Mouse (Mus musculus): ENCODE measurements at regions not wholly inside any gene's neighbourhood (a gene's known extent, or its start where the extent isn't known, plus 50 kb on each side); places are given as distances from the start of the nearest gene placed in this dataset.
A peak's percentile ranks its signal among the peaks of the same experiment; 100 is the strongest.

DNA sequence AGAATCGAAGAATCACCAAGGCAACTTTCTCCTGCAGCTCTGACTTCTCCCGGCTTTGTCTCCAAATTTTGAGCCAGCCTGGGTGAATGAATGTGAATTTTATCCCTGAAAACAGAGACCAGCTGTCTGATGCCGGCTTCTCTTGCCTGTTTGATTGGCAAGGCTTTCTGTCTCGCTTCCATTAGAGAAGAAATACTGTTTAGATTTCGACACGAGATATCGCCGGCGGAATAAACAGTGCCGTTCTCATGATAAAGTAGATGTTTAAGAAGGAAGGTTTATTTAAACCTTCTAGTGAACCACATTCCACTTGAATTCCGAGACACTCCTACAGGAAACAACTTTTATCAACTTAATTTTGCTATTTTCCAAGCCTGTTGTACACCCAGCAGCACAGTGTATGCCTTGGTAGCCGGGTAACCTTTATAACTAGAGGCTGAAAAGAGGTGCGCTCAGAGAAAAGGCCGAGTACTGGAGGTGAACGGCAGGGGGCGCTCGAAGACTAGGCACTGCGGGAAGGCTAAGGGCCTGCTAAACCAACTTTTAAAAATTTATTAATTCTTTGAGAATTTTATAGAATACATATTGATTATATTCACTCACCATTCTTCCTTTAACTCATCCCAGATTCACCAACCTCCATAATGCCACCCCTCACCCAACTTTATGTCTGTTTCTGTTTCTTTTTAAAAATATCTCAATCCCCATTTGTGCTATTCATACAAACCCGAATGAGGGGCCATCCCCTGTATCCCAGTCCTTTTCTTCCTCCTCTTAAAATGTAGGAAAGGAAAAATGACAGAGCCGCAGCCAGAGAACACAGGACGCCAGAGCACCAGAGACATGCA, 227.2 kb downstream of the Slc30a10 start:
- peak; percentile 73 for DNase-seq (ENCODE audit: extremely low spot score, low spot score)
- Histone ChIP-seq H3K27ac (no peak overlapping the region), H3K9me3 (no peaks in the 10 kb centered on the region), H3K4me3 (no peak overlapping the region), H3K4me1 (no peaks in the 10 kb centered on the region), H3K36me3 (replicated peaks) (no peaks in the 10 kb centered on the region), H3K27me3 (ENCODE audit: poor library complexity, severe bottlenecking) (no peaks in the 10 kb centered on the region)
- WGBS = 52% methylated on average over 21 of the region's 21 CpGs

DNA sequence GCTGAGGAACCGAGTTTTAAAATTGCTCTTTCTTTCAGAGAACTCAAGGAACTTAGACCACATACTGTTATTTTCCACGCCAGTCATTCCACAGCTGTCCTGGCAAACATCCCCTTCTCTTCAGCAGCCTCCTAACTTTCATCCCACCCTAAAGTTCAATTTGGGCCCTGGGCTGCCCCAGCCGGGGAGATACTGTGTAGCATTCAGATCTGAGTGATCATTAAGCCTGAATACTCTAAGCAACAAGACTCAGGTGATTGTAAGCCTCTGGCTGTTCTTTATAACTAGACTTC, 227.8 kb downstream of the Slc30a10 start:
- no peak overlapping the region for H3K4me3 ChIP-seq
- no peaks in the 10 kb centered on the region for H3K36me3 ChIP-seq (replicated peaks)
- H3K27ac ChIP-seq = no peak overlapping the region
- 74% methylated on average over 3 of the region's 3 CpGs for WGBS
- no peaks in the 10 kb centered on the region for H3K4me1 ChIP-seq
- H3K9me3 ChIP-seq = no peaks in the 10 kb centered on the region
- H3K27me3 ChIP-seq (ENCODE audit: poor library complexity, severe bottlenecking) = no peaks in the 10 kb centered on the region
- DNase-seq (ENCODE audit: extremely low spot score, low spot score) = no peak

- DNase-seq (ENCODE audit: extremely low spot score, low spot score) = no peak
- Histone ChIP-seq H3K36me3 (replicated peaks) (no peaks in the 10 kb centered on the region), H3K4me1 (no peaks in the 10 kb centered on the region), H3K9me3 (no peaks in the 10 kb centered on the region), H3K27me3 (ENCODE audit: poor library complexity, severe bottlenecking) (no peaks in the 10 kb centered on the region), H3K4me3 (no peak overlapping the region), H3K27ac (no peak overlapping the region)
- 82% methylated on average over 9 of the region's 9 CpGs for WGBS
Measured at GRCm38 (mm10) chr1:185684638-185685037, 230.0 kb downstream of the Slc30a10 start.

- Histone ChIP-seq H3K27me3 (ENCODE audit: poor library complexity, severe bottlenecking) (no peaks in the 10 kb centered on the region), H3K27ac (no peak overlapping the region), H3K9me3 (no peaks in the 10 kb centered on the region), H3K4me3 (no peak overlapping the region), H3K4me1 (no peaks in the 10 kb centered on the region), H3K36me3 (replicated peaks) (no peaks in the 10 kb centered on the region)
- DNase-seq (ENCODE audit: extremely low spot score, low spot score) = no peak
- WGBS = 94% methylated on average over 10 of the region's 10 CpGs
Measured at GRCm38 (mm10) chr1:185688506-185688905, 233.9 kb downstream of the Slc30a10 start.

GRCm38 (mm10) chr1:185695394-185695793, 240.7 kb downstream of the Slc30a10 start:
- Histone ChIP-seq H3K36me3 (replicated peaks) (no peaks in the 10 kb centered on the region), H3K4me1 (no peaks in the 10 kb centered on the region), H3K4me3 (no peak overlapping the region), H3K27me3 (ENCODE audit: poor library complexity, severe bottlenecking) (no peaks in the 10 kb centered on the region), H3K9me3 (no peaks in the 10 kb centered on the region), H3K27ac (no peak overlapping the region)
- DNase-seq (ENCODE audit: extremely low spot score, low spot score) = no peak
- WGBS = 95% methylated on average over 2 of the region's 2 CpGs

DNA sequence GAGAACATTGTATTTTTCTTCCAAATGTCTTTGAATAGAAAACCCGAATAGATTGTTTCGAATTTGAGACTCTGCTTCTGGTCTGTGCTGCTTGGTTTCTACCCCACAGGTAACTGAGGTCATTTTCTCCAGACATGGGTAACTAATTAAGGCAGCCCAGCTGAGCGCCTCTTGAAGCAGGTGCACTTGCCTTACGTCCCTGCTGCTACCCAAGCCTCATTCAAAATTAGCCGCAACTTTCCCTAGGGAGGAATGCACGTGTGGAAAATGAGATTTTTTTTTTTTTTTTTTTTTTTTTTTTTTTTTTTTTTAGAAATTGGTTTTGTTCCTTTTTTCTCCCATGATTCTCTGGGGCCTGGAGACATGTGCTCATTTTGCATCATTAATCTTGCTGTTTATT, 245.1 kb downstream of the Slc30a10 start:
- Histone ChIP-seq H3K27me3 (ENCODE audit: poor library complexity, severe bottlenecking) (no peaks in the 10 kb centered on the region), H3K4me1 (no peaks in the 10 kb centered on the region), H3K27ac (no peak overlapping the region), H3K36me3 (replicated peaks) (no peaks in the 10 kb centered on the region), H3K9me3 (no peaks in the 10 kb centered on the region), H3K4me3 (no peak overlapping the region)
- DNase-seq (ENCODE audit: extremely low spot score, low spot score) = no peak
- WGBS = 87% methylated on average over 6 of the region's 6 CpGs

DNA sequence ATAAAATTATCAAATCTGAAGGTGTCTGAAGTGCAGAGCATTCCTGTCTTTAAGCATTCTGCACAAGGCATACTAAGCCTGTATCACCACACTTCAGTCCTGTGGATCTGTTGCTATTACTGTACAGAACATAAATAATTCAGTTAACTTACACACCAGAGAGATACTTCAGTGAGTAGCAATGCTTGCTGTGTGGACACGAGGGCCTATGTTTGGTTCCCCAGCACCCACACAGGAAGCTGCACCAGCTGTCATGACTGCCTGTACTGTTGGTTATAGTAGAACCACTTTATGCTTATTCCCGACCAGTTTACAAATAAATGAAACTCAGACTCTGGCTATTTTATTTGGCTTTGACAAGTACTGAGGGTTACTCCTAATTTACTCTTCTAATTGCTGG, 271.7 kb downstream of the Slc30a10 start:
- no peaks in the 10 kb centered on the region for H3K36me3 ChIP-seq (replicated peaks)
- peaks cover 18% of the 10 kb centered on the region for H3K4me1 ChIP-seq
- H3K9me3 ChIP-seq = no peaks in the 10 kb centered on the region
- 81% methylated on average over 2 of the region's 2 CpGs for WGBS
- no peak for DNase-seq (ENCODE audit: extremely low spot score, low spot score)
- H3K27ac ChIP-seq = no peak overlapping the region
- no peaks in the 10 kb centered on the region; the same call in 1 of the 2 replicates for H3K27me3 ChIP-seq (ENCODE audit: poor library complexity, severe bottlenecking)
- H3K4me3 ChIP-seq = no peak overlapping the region

DNA sequence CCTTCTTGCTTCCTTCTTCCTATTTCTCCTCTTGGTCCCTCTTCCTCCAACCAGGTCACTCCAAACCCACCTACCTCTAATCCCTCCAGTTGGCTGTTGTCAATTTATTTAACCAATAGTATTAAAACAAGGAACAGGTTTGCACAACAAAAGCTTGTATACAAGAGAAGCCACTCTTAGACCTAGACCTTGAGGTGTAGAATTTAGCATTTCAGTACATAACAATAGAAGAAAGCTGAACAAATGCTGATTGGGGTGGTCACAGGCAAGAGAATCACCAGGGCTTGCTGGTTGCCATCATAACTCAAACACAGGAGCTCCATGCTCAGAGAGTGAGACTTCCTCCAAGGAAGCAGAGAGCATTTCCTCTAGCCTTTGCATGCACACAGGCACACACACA, 272.2 kb downstream of the Slc30a10 start:
- H3K9me3 ChIP-seq = no peaks in the 10 kb centered on the region
- H3K27ac ChIP-seq = no peak overlapping the region
- DNase-seq (ENCODE audit: extremely low spot score, low spot score) = no peak
- H3K4me3 ChIP-seq = no peak overlapping the region
- H3K27me3 ChIP-seq (ENCODE audit: poor library complexity, severe bottlenecking) = no peaks in the 10 kb centered on the region; the same call in 1 of the 2 replicates
- H3K4me1 ChIP-seq = peaks cover 19% of the 10 kb centered on the region
- H3K36me3 ChIP-seq (replicated peaks) = no peaks in the 10 kb centered on the region

DNA sequence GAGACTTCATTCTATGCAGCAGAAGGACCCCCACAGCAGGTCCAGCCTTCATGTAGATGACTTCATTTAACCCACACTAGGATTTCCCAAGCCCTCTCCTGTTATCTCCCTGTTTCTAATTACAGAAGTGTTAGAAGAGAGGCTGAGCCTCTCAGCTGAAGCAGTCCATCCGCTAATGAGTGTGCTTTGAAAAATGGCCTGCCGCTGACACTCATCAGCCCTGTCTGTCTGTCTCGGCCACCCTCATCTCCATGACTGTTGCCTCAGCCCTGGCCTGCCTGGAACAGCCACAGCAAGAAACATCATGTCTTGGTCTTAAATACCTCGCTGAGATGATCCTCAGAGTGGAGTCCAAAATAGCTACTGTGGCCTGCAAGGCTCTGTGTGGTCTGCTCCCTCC, 273.1 kb downstream of the Slc30a10 start:
- Histone ChIP-seq H3K27ac (no peak overlapping the region), H3K27me3 (ENCODE audit: poor library complexity, severe bottlenecking) (no peaks in the 10 kb centered on the region; the same call in 1 of the 2 replicates), H3K9me3 (no peaks in the 10 kb centered on the region), H3K36me3 (replicated peaks) (no peaks in the 10 kb centered on the region), H3K4me3 (no peak overlapping the region), H3K4me1 (peaks cover 19% of the 10 kb centered on the region)
- no peak for DNase-seq (ENCODE audit: extremely low spot score, low spot score)
- 58% methylated on average over 4 of the region's 4 CpGs for WGBS

GRCm38 (mm10) chr1:185728406-185728805, 273.8 kb downstream of the Slc30a10 start:
- 76% methylated on average over 3 of the region's 3 CpGs for WGBS
- Histone ChIP-seq H3K27ac (no peak overlapping the region), H3K27me3 (ENCODE audit: poor library complexity, severe bottlenecking) (no peaks in the 10 kb centered on the region; the same call in 1 of the 2 replicates), H3K4me3 (no peak overlapping the region), H3K9me3 (no peaks in the 10 kb centered on the region), H3K36me3 (replicated peaks) (no peaks in the 10 kb centered on the region), H3K4me1 (peaks cover 19% of the 10 kb centered on the region)
- DNase-seq (ENCODE audit: extremely low spot score, low spot score) = no peak

DNA sequence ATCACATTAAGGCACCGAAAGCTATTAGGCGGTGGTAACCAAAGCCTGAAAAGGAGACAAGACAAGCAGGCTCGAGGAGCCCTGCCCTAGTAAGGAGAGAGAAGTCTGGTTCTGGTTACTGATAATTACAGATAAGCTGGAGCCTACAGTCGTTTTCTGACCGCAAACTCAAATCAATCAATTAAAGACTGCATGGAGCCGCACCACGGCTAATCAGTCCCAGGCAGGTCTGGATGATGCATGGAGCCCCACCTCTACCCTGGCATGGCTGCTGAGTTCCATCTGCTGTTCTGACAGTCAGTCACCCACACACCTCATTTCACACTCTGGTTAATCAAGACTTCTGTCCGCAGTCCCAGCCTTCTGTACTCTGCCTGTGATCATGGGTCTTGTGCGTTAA, 276.4 kb downstream of the Slc30a10 start:
- Histone ChIP-seq H3K9me3 (no peaks in the 10 kb centered on the region), H3K36me3 (replicated peaks) (no peaks in the 10 kb centered on the region), H3K4me3 (no peak overlapping the region), H3K27me3 (ENCODE audit: poor library complexity, severe bottlenecking) (no peaks in the 10 kb centered on the region; the same call in 1 of the 2 replicates), H3K4me1 (peaks cover 19% of the 10 kb centered on the region), H3K27ac (no peak overlapping the region)
- WGBS = 62% methylated on average over 9 of the region's 9 CpGs
- DNase-seq (ENCODE audit: extremely low spot score, low spot score) = no peak

DNA sequence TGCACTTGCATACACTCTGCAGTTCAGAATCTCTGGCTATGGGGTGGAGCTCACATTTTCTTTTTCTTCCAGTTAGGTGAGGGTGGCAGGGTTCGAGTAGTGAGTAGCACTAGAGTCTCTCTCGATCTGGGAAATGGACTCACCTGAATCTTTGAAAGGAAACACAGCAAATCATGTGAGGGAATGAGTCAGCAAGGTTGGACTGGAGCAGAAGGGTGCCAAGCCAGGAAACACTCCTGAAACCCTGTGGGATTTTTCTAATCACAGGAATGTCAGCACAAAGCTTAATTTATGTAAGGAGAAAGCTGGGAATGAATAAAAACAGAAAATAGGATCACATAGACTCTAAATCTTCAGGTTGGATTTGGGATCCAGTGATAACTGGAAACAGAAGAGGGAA, 282.1 kb downstream of the Slc30a10 start:
- Histone ChIP-seq H3K4me3 (no peak overlapping the region), H3K27me3 (ENCODE audit: poor library complexity, severe bottlenecking) (no peaks in the 10 kb centered on the region), H3K9me3 (no peaks in the 10 kb centered on the region), H3K27ac (no peak overlapping the region), H3K4me1 (peaks cover 9% of the 10 kb centered on the region), H3K36me3 (replicated peaks) (no peaks in the 10 kb centered on the region)
- DNase-seq (ENCODE audit: extremely low spot score, low spot score) = no peak
- WGBS = 87% methylated on average over 2 of the region's 2 CpGs

DNA sequence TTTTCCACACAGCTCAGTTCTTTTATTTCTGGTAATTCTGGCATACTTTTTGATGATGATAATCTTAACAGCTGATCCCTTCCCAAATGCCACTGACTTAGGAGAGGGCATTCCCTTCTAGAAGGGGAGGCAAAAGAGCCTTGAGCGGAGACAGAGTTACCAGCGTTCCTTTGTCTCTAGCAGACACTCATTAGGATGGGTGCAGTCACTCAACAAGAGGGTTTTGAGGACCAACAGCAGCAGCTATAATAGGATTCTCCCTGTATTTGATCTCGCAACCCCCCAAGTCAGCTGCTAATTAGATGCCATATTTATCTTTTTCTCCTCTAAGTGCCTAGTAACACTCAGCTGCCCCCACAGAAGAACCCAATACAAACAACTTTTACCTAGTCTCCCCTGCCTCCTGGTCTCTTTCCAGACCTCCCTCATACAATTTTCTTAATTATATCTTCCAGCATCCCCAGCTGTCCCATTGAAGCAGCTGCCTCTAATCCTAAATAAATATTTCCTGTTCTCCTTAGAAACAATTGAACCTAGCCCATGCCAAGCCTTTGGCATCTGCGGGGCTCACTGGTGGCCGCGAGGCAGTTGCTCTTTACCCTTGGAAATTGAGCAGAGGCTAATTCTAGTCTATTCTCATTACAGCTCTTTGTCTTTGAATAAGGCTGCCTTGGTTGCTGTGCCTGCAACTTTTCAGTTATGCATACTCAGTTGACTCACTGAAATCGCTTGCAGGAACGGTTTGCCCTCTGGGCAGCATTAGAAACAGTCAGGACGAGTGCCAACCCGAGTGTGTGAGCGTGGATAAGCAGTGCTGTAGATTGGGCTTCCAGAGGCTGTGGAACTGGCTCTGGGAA, 286.6 kb downstream of the Slc30a10 start:
- DNase-seq (ENCODE audit: extremely low spot score, low spot score) = no peak
- H3K36me3 ChIP-seq (replicated peaks) = no peaks in the 10 kb centered on the region
- peaks cover 10% of the 10 kb centered on the region for H3K4me1 ChIP-seq
- H3K9me3 ChIP-seq = no peaks in the 10 kb centered on the region
- peak overlapping the region; percentile 25; the same call in 1 of the 2 replicates for H3K27ac ChIP-seq
- H3K27me3 ChIP-seq (ENCODE audit: poor library complexity, severe bottlenecking) = no peaks in the 10 kb centered on the region
- 48% methylated on average over 11 of the region's 11 CpGs for WGBS
- no peak overlapping the region for H3K4me3 ChIP-seq

Data from forebrain, embryonic 10.5 days (tissue).